Mouse (Mus musculus) Muller cell, postnatal 12 days (primary cell): ENCODE data around the gene Rab30.

Source experiments
- DNase-seq: peaks from one replicate; pipeline ENCODE4 v3.0.0-alpha.2; 2015; ENCODE audit errors: inconsistent ontology term

Gene Rab30

DNA sequence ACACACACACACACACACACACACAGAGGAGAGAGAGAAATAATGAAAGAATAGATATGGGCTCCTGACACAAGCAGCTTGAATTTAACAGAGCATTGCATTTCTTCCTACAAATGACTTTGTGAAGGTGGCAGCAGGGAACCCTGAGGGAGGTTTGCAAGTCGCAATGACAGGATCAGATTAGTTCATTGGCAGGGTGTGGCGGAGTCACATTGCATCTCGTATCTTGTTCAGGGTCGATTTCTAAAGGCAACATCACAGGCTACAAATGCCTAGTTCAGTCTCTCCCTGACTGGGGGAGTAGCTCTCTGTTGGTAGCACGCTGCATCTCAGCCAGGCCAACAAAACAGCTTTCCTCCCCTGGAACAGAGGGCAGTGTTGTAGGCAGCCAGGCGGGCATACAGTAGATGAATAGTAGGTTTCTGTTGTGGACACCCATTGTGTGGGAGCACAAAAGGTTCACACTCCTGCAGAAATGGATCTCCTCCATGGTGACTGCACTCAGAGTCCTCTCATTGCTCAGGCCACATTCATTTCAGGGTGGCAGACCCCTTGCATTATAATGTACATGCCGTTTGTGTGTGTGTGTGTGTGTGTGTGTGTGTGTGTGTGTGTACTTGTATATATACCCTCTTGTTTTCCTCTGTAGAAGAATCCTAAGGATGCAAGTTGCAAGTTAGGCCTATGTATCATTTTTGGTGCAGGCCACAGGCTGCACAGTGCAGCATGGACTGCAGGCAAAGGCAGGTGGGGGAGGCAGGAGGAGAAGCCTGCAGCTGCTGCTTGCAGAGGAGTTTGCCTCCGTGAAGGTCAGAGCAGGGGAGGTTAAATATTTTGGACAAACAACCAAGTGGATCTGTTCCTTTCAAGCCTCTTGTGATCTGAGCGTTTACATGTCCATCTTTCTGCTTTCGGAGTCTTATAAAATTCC lies 58.5 kb downstream of the Rab30 start:
- DNase-seq, result no peak

DNA sequence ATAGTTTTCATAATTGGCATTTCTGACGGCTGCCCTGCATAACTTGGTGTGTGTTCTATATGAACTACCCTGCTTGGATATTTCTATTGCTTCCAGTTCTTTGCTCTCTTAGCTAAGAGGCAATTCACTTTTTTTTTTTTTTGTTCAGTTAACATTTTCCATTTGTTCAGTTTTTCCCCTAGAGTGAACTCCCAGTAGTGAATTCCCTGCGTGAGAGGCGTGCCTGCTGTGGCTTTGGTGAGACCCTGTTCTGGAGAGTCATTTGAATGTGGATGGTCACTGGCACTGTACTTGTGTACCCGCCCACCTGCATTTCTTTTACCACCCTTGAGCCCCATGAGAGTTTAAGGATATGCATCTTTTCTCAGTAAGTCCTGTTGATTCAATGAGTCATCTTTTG lies 60.8 kb downstream of the Rab30 start:
- no peak for DNase-seq

DNA sequence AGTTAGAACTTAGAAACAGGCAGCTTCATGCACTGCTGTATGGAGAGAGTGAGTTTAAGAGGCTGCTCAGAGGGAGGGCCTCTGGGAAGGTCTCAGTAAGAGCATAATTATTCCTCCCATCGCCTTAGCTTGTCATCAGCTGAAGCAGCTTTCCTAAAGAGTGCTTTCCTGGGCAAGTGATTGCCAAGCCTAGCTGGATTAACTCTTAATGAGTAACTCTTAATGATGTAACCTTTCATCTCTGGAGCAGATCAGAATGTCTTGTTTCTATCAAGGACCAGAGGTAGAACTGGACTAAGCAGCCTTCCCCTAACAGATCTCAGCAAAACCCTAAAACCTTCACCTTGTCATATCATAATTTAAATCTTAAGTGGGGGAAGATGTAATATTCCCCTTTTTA lies 61.8 kb downstream of the Rab30 start:
- no peak for DNase-seq

DNA sequence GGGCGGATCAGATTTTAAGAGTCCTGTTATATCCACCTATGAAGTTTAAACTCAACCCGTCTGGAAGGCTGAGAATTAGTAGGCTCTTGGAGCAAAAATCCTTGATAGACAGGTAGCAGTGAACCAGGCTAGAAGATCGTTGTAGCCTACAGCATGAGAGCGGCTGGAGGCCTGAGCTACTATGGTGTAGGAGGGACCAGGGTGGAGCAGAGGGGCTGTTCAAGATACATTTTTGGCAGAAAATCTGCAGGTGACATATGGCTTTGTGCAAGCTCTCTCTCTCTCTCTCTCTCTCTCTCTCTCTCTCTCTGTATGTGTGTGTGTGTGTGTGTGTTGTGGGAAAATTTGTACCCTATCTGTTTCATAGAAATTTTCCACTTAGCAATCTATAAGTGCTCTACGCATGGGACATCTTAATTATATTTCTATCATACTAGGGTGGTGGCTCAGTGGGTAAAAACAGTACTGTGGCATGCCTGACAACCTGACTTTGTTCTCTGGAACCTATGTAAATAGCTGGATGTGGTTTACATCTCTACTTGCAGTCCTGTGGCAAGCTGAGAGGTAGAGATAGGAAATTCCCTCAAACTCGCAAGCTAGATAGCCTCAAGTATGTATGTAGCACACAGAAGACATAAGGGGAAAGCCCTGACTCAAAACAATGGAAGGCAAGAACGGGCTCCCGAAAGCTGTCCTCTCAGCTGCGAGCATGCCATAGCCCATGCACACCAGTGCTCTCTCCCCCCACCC lies 63.7 kb downstream of the Rab30 start:
- DNase-seq, result no peak

DNA sequence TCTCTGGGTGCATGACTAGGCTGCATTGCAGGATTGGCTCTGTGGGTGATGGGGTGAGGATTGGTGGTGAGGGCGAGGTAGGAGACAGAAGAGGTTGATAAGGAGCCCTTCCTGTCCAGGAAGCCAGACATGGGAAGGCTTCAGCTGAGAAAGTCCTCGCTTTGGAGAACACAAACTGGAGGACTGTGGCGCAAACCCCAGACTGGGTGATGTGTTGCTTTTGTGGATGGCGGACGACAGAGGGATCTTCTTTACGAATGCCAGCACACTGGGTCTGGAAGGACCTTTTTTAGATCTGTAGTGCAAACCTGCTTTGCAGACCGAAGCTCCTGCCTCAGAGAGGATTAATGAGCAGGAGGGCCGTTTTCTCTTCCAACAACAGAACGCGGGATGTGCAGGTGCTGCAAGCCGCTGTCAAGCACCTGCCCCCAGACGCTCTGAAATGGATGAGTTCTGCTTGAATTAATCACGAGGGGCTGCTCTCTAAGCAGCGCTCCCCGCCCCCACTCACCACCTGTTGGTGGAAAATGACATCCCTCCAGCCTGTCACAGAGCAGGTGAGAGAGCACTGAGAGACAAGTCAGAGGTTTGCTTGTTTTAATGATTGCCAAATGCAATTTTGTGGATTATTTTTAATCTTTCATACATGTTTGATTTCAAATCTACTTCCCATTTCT lies 65.2 kb downstream of the Rab30 start:
- DNase-seq, result no peak

DNA sequence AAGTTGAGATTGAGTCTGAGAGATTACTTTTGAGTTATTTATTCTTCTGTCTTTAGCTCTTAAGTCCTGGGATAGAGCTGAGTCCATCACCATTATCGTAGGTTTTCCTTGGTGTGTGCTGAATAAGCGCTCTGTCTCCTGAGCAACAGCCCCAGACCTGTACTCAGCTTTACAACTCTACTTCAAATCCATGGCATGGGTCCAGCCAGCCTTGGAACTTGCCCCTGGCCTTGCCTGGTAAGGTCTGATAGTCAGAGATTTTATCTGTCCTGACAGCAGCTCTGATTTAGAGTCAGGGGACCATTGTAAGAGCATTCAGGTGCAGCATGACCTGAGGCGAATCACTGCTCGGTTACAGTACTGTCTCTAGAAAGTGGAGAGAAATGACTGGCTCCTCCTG lies 66.1 kb downstream of the Rab30 start:
- no peak for DNase-seq

DNA sequence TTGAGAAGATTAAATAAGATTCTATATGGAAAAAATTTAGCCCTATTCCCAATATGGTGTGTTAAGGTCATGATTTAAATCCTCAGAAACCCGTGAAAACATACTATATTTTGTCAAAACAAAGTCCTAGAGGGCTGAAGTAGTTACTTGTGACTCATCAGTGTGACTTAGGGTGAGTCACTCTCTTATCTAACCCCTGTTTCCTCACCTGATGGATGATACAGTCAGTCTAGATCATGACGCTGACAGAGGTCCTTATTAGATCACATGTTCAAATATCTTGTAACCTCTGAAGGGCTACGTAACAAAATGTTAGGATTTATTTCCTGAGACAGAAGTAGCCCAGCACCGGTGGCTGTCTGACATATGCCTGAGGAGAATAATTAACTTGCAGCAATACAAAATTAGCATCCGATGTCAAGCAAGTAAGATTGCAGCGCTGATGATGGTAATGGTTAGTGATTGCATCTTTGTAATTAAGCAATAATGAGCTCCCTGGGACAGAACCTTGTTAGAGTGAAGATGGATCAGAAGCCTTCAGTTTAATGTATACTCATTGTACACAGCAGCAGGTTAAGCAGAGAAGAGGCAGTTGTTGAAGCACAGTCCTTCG lies 70.4 kb downstream of the Rab30 start:
- DNase-seq, result no peak

DNA sequence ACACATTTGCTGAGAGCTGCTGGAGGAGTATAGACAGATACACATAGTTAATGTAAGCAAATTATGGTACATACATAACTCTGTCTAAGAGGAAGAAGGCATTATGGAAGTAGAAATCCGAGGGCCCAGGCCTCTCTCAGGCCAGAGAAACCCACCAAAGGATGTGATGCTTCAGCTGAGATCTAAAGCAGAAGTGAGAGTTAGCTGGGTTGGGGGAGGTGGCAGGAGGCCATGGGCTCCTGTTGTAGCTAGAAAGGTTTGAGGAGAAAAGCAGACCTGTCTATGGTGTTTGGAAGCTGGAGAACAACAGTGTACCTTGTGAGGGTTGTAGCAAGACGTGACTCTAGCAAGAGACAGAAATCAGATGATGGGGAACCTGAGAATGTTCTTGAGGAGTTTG lies 75.8 kb downstream of the Rab30 start:
- no peak for DNase-seq

DNA sequence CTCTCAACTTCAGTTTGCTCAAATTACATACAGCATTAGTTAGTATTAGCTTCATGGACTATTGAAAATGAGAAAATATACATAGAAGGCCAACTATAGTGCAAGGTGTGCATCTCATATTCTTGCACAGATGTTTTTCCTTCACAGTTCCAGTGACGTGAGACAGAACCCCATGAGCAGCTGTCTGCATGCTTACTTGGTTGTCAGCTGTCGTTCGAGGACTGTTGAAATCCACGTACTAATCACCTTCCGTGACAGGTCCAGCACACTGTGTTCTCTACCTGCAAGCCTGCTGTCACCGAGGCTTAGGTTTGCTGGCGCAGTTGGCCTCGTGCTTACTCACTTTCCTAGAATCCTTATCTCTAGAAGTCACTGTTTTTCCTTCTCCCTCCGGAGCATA lies 76.5 kb downstream of the Rab30 start:
- DNase-seq, result no peak

DNA sequence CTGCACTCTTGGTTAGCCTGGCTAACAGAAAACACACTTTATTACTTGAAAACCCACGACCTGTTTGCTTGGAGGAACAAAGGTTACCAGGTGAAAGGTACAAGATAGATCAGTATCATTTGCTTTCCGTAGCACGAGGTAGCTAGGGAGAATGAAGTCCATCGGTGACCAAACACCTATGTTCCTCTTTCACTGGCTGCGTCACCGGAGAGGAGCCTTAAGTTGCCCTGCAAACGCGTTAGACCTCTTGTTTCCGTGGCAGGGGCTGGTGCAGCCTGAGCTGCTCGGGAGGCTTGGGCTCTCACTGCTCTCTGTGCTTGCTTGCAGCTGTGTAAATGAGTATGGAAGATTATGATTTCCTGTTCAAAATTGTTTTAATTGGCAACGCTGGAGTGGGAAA lies 78.3 kb downstream of the Rab30 start:
- no peak for DNase-seq

DNA sequence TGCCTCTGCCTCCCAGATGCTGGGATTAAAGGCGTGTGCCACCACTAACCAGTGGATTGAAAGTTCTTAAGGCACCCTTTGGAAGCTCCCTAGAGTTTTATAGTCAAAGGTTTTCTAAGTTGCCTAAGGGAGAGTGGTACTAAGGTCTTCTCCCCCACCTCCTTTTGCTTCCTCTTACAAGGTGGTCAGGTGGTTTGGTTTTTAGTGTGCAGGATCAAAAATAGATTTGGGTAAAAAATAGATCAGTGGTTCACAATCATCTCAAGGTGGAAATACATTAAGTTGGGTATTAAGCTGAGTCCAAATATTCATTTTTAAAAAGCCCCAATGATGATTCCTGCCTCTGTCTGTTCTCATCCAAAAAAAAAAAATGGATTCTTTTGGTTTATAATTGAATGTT lies 79.0 kb downstream of the Rab30 start:
- DNase-seq, result no peak

DNA sequence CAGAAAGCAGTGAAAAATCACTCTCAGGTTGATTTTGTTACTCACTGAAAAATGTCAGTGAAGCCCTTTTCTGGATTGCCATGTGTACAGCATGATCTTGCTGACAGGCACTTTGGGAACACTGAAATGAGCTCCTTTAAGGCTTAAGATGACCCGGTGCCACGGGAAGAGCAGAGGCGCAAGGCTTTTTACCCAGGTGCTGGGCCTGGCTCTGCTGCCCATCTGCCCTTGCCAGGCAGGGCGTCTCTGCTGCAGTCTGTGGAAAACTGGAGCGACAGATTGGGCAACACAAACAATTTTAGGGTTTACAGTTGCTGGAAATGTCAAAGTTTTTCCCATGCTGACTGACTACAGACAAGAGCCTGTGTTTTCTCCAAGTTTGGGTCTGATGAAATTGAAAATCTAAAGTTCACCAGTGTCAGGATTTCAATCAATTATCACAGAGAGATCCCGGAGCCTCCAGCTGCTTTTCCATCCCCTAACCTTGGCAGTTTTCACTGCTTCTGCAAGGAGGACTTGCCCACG lies 79.6 kb downstream of the Rab30 start:
- DNase-seq, result no peak

DNA sequence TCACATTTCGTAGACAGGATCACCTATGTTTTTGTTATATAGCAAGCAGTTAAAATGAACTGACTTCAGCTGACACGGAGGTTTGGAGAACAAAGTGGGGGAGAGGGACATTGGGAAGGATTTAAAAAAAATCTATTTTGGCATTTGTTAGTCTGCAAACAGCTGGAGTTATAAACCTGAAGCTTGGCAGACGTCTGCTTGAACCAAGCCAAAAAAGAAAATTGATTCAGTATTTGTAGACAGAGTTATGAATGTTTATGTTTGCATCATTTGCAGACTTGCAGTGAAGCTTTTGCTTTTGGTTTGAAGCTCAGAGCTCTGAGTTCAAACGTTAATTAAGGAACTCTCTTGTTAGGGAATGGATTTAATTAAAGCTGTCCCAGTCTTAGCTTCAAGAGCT lies 80.5 kb downstream of the Rab30 start:
- no peak for DNase-seq

DNA sequence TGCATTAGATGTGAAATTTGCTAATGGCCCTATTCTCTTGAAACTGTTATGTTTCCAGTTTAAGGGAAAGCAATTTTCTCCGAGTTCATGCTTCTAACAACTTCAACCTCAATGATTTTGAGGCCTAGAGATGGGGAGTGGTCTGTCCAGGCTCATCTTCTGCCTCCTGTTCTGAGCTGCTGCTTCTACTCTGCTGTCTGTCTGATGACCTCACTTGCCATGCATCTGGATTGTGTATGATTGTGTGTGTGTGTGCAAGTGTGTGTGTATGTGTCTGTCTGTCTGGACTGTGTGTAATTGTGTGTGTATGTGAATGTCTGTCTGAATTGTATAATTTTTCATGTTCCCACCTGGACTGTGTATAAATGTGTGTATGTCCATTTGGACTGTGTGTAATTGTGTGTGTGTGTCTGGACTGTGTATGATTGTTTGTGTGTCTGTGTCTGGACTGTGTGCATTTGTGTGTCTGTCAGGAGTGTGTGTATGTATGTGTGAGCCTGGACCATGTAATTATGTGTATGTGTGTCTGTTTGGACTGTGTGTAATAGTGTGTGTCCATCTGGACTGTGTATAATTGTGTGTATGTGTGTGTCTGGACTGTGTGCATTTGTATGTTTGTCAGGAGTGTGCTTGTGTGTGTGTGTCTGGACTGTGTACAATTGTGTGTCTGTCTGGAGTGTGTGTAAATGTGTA lies 81.2 kb downstream of the Rab30 start:
- DNase-seq, result no peak

DNA sequence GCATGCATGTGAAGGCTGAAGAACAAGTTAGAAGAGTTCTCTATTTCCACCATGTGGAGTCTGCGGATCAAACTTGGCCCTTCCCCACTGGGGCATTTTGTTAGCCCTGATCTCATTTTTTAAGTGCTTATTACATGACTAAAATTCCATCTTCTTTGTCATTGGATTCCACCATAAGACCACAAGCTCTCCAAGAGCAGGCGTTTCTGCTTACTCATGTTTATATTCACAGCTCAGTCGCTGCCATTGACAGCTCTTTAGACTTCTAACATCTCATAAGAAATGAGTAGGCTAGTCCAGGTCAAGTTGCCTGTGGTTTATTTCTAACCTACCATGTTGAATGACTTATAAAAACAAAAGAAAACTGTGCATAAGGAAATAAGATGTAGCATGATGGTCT lies 84.8 kb downstream of the Rab30 start:
- DNase-seq, result peak; percentile 84

DNA sequence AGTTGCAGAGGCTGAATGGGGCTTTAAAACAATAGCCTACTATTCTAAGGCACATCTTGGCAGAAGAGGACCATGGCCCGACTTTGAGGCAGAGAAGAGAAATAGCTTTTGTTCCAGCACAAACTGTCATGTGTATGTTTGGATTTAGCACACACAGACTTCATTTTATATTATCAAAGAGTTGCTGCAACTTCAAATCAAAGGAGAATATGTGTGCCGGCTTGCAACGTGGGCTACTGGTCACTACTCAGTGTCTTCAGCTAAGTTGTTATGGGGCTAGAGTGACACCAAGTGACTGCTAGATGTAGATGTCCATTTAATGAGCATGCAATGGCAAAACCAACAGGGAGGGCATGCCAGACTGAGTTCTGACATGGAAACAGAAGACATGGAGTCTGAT lies 86.6 kb downstream of the Rab30 start:
- peak; percentile 59 for DNase-seq

DNA sequence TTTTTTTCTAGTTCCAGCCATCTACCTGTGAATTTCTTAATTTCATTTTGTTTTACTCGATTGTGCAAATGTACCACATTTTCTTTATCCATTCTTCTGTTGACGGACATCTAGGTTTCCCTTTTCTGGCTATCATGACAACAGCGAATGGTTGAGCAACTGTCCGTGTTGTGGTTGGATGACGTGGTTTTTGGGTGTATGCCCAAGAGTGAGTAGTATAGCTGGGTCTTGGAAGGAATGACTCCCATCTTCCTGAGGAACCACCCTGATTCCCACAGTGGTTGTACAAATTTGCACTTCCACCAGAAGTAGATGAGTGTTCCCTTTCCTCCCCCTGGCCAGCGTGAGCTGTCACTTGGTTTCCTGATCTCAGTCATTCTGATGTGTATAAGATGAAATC lies 91.0 kb downstream of the Rab30 start:
- DNase-seq, result no peak

DNA sequence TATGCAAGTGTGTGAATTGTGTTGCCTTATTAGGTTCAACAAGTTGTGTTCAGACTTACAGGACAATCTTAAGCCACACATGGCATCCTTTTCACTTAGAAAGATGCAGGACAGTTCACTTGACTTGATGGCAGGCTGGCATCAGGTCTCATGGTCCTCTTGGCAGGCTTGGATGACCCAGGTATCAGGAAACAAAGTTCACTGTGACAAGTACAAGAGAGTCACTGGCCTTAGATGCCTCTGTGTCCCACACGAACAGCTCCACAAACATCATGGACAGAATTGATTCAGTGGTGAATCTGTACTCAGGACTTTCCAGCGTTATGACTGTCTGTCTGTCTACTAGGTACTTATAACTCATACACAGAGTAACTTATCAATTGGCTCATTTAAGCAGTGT lies 93.0 kb downstream of the Rab30 start:
- no peak for DNase-seq

DNA sequence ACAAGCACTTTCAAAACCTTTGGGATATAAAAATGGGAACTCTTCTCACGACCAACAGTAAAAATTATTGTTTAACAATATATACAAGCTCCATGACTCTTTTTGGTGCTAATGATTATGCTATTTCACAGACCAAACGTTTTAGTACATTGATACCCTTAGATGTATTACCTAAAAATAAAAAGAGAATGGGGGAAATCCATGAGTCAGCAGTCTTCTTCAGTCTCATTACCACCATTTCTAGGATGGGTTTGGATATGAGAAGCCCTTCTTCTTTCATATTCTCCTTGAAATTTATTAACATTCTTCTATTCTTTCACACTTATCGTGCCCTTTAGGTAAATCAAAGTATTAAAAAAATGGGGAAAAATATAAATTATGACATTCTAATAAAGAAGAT lies 95.0 kb downstream of the Rab30 start:
- DNase-seq, result no peak

DNA sequence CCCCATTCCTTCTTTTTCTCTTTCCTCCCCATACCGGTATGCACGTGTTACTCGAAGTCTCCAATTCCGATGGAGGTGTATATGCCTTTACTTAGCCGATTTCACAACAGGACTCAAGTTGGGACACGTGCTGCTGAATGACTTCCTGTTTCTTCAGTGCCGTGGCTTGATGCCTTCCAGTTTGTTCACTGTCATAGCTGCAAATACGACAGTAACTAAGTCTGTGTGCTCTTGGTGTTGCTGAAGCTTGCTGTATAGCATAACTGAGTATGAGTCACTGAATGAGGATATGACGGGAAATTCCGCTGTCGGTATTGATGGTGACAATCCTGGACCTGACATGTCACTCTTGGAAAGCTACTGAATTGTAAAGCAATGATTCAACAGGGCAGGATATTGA lies 95.8 kb downstream of the Rab30 start:
- peak; percentile 55 for DNase-seq

DNA sequence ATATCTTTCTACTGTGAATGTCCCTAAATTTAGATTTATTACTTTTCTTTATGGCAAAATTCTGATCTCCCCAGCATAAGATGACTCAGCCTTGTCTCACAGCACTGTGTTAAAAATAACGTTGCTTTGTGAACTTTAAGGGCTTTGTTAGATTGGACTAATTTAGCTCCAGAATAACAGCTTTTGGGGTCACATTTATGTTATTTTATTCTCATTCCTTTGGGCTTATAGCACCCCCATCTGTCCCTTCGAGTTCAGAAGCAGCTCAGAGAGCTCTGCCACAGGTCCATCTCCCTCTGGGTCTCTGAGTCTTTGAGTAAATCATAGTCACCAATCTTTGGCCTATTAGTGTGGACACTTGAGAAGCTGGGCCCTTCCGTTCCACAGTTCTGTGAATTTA lies 96.5 kb downstream of the Rab30 start:
- no peak for DNase-seq
